Mouse (Mus musculus) B cell, adult 62 days (primary cell): ENCODE data around the gene Wdr62. TPM values are rescaled to one million over a fixed set of nuclear protein-coding genes. Genes with fewer than 3 reads are reported as not detected.

Experiments
- total RNA-seq: library from RNA; stranded (reverse); gene quantifications from 4 replicates; pipeline ENCODE4 v1.2.4, GENCODE M21; 2023

The Wdr62 gene
- total RNA-seq: 6.4 to 9.9 TPM (median 8.2 TPM) in 4 replicates

GRCm38 (mm10) chr7:30279951-30280669 lies at the start of gene Wdr62, which contains the start of gene Thap8:
Wdr62 (minus strand) TSS chr7:30280419.
Thap8 (plus strand) TSS chr7:30280094.

GRCm38 (mm10) chr7:30323795-30324194 lies 43.6 kb upstream of the Wdr62 start, which contains the start of gene Sdhaf1:
Sdhaf1 (minus strand) TSS chr7:30323895.

GRCm38 (mm10) chr7:30321539-30322284 lies 41.5 kb upstream of the Wdr62 start, which contains the start of gene E130208F15Rik:
E130208F15Rik (plus strand) TSS chr7:30321740.

GRCm38 (mm10) chr7:30314721-30315155 lies 34.5 kb upstream of the Wdr62 start, which contains the start of gene Syne4:
Syne4 (plus strand) TSS chr7:30314807.

GRCm38 (mm10) chr7:30308076-30309005 lies 28.1 kb upstream of the Wdr62 start, which contains the start of gene Alkbh6:
Alkbh6 (plus strand) TSS chr7:30308717.

GRCm38 (mm10) chr7:30291215-30292131 lies 11.3 kb upstream of the Wdr62 start, which contains the start of gene Clip3:
Clip3 (plus strand) TSS chr7:30291728.

GRCm38 (mm10) chr7:30235625-30236024 lies 44.6 kb downstream of the Wdr62 start, which contains the start of gene Ovol3:
Ovol3 (minus strand) TSS chr7:30235725.

GRCm38 (mm10) chr7:30231669-30232454 lies 48.4 kb downstream of the Wdr62 start, which contains the start of the genes Polr2i and Tbcb:
Polr2i (plus strand) TSS chr7:30231948.
Tbcb (minus strand) TSS chr7:30232272.

GRCm38 (mm10) chr7:30198481-30198971 lies 81.7 kb downstream of the Wdr62 start, which contains the start of gene Capns1:
Capns1 (minus strand) TSS chr7:30198811.

Other genes with a start within 250 kb of the Wdr62 start
- 2.8 to 4.2 TPM (median 2.9 TPM) in 4 replicates for gene Zfp14, start 229.0 kb downstream of the Wdr62 start, total RNA-seq
- 2.3 to 4.9 TPM (median 4.0 TPM) in 4 replicates for gene Zfp82, start 207.5 kb downstream of the Wdr62 start, total RNA-seq
- gene Gm26920, start 190.0 kb downstream of the Wdr62 start, total RNA-seq: 1.4 TPM in 1 of 4 replicates, not detected in the others
- gene Zfp566, start 189.9 kb downstream of the Wdr62 start, total RNA-seq: 3.4 to 7.1 TPM (median 5.3 TPM) in 4 replicates
- 21.4 to 32.3 TPM (median 22.1 TPM) in 4 replicates for gene Zfp260, start 185.6 kb downstream of the Wdr62 start, total RNA-seq
- 11.9 to 15.5 TPM (median 15.2 TPM) in 4 replicates for gene Zfp382, start 158.5 kb downstream of the Wdr62 start, total RNA-seq
- gene Zfp146, start 110.7 kb downstream of the Wdr62 start, total RNA-seq: 43.1 to 54.7 TPM (median 48.2 TPM) in 4 replicates
- gene Cox7a1, start 96.3 kb downstream of the Wdr62 start, total RNA-seq: not detected in 4 replicates
- 170 to 185 TPM (median 179 TPM) in 4 replicates for gene Capns1, start 81.6 kb downstream of the Wdr62 start, total RNA-seq
- 34.3 to 44.9 TPM (median 41.8 TPM) in 4 replicates for gene Polr2i, start 48.5 kb downstream of the Wdr62 start, total RNA-seq
- gene Tbcb, start 48.1 kb downstream of the Wdr62 start, total RNA-seq: 30.0 to 41.9 TPM (median 35.3 TPM) in 4 replicates
- gene Ovol3, start 44.7 kb downstream of the Wdr62 start, total RNA-seq: not detected in 4 replicates
- 1.2 to 2.7 TPM (median 1.7 TPM) in 4 replicates for gene Thap8, start 325 bp downstream of the Wdr62 start, total RNA-seq
- gene Clip3, start 11.3 kb upstream of the Wdr62 start, total RNA-seq: 1.2 TPM in 1 of 4 replicates, not detected in the others
- 67.8 to 84.6 TPM (median 78.6 TPM) in 4 replicates for gene Alkbh6, start 28.3 kb upstream of the Wdr62 start, total RNA-seq
- 3.5 to 6.6 TPM (median 5.7 TPM) in 4 replicates for gene Syne4, start 34.4 kb upstream of the Wdr62 start, total RNA-seq
- 4.5 to 5.6 TPM (median 5.1 TPM) in 4 replicates for gene E130208F15Rik, start 41.3 kb upstream of the Wdr62 start, total RNA-seq
- 17.4 to 20.4 TPM (median 17.5 TPM) in 4 replicates for gene Sdhaf1, start 43.5 kb upstream of the Wdr62 start, total RNA-seq
- gene Lrfn3, start 82.4 kb upstream of the Wdr62 start, total RNA-seq: not detected in 4 replicates
- 63.3 to 80.1 TPM (median 74.7 TPM) in 4 replicates for gene Tyrobp, start 133.3 kb upstream of the Wdr62 start, total RNA-seq
- 34.8 to 42.0 TPM (median 39.2 TPM) in 4 replicates for gene Hcst, start 139.4 kb upstream of the Wdr62 start, total RNA-seq
- 332 to 428 TPM (median 371 TPM) in 4 replicates for gene Nfkbid, start 141.3 kb upstream of the Wdr62 start, total RNA-seq
- 0.22 TPM in 1 of 4 replicates, not detected in the others for gene Aplp1, start 165.1 kb upstream of the Wdr62 start, total RNA-seq
- gene Kirrel2, start 177.3 kb upstream of the Wdr62 start, total RNA-seq: not detected in 4 replicates
- gene Nphs1, start 177.9 kb upstream of the Wdr62 start, total RNA-seq: not detected in 4 replicates
- not detected in 4 replicates for gene Prodh2, start 213.2 kb upstream of the Wdr62 start, total RNA-seq